Mouse (Mus musculus) spleen, postnatal 36 days (tissue): ENCODE results near the gene Dnlz.

Experiments
- DNase-seq, 2 experiments: peaks; one replicate each; pipeline ENCODE4 v3.0.0; 2022; ENCODE audit warnings: low spot score in 2 of 2, mixed read lengths in 1 of 2

Dnlz gene

DNA sequence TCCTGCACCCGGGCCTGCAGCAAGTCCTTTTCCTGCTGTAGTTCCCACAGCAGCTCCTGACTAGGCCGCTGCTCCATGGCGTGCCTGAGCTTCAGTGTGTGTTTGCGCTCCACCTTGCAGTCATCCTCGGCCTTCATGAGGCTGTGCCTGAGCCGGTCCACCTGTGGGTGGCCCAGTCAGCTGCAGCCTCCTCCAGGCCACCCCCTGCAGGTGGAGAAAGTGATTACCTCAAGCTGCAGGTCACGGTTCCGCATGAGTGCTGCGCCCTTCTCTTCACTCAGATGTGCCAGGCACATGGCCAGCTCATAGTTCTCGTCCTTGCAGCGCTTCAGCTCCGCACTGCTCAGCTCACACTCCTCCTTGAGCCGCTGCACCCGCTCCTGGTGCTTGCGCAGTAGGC lies 5.6 kb upstream of the Dnlz start:
- DNase-seq, result no peak

DNA sequence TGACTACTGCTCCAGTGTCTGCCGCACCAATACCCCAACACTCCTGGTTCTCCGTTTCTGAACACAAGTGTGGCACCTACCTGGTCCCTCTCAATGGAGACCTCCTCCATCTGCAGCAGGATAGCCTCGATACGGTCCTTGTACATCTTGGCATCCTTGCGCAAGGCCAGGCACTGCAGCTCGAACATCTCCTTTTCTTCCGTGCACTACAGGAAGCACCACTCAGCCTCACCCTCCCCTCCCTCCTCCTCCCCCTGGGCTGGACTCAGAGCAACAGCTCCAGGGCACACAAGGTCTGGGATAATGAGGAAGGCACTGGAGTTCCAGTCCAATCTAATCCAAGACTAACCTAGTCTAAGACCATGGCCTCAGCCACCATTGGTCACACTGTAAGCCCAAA lies 4.8 kb upstream of the Dnlz start:
- no peak for DNase-seq

DNA sequence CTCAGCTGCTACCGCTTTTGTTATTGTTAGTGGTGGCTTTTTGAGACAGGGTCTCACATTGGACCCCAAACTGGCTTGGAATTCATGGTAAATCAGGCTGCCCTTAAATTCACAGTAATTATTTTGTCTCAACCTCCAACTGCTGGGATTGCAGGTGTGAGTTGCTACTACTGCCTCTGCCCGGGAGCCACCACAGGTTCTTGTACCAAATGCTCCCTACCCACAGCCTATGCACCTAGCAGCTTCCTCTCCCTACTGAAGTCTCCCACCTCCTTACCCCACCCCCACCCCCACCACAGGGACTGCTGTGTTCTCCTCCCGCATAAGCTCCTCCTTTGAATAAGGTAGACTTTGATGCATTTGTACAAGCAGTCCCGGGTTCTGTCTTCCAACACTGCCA lies 4.3 kb upstream of the Dnlz start:
- no peak for DNase-seq

DNA sequence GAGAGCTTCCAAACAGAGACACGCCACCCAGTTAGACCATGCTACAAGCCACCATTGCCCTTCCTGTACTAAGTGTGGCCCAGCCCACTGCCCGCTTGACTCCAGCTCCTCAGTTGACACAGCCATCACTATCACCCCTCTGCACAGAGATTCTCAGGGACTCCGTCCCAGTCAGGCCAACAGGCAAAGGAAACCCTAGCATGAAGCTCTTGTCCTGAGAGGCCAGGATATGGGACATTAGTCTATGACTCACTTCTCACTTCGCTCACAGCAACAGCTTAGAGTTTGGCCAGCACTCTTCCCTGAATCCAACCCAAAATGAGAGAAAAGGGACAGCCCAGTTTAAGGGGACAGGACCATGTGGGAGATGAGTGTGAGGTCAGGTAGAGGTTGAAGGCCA lies 2.5 kb upstream of the Dnlz start:
- DNase-seq, result no peak

DNA sequence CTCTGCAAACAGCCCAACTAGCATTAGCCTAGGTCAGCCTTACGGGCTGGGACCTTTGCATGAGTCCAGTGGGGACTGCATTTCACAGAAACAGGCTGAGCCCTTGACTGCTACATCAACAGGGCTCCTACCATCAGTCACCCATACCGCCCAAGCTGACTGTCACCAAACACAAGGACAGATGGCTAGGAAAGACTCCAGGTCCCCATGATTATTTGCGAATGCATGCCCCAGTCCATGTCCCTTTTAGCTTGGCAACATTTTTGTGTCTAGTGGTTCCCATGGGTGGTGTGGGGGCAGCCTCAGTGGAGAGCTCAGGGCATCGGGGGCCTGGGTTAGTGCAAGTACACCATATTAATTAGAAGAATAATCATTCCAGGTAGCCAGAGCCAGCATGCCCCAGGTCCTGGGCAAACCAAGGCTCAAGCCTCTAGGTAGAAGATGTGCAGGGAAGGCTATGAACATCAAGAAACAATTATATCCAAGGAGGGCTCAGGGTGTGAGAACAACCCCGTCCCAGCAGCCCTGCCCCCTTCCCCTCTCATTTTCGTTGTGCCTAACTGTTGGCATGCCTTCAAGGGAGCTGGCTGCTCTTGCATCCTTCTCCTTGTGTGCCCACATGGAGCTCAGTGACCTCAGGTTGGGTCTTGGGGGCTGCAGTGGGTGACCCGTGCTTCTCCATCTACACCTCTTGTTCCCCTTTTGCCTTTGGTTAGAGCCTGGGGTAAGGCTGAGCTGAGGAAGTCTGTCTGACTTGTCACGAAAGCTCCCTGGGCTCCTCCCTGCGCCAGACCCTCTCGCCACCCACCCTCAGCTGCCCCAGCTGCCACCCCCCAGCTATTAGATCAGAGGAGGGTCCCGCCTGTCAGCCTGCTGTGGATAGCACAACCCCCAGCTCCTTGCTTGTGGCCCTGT lies 1.4 kb upstream of the Dnlz start:
- DNase-seq, result no peak

DNA sequence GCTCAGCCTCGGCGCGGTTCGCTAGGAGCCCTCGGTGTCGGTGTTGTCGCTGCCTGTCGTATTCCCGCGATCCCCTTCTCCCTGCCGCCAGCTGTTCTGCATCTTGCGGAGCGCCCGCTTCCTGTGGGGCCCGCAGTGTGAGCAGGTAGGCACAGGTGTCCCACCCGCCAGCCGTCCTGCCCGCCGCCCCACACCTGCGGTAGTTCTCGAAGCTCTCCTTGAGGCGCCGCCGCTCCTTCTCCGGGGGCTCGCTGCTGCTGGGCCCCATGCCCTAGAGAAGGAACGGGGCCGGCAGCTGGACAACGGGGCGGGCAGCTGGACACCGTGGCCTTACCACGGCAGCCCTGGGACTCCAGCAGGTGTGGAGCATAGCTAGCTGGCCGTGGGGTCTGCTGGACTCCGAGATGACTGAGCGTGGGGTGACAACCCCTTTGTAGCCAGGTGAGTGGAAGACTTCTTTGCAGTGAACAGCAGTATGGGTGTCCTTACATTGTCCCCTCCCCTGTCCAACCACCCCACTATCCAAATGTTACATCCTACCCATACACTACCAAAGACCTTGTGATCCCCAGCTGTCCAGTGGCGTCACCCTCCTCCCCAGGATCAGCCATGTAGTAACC lies 491 bp upstream of the Dnlz start:
- DNase-seq, result no peak

DNA sequence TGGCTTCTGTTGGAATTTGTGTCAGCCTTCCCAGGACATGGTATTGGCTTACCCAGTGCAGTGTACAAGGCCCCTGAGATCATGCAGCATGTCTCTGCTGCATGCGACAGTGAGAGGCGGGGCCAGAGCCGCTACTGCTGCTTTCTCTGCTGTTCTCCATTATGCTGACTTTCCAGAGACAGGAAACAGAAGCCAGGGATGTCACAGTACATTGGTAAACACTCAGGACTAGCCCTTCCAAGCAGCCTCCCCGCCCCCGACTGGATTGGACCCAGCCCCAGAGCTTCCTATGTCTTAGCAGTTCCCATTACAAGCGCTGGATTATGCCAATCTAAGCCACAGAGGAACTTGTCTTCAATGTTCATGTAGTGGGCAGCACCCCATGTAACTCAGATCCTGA lies 3.7 kb downstream of the Dnlz start:
- DNase-seq, result no peak

DNA sequence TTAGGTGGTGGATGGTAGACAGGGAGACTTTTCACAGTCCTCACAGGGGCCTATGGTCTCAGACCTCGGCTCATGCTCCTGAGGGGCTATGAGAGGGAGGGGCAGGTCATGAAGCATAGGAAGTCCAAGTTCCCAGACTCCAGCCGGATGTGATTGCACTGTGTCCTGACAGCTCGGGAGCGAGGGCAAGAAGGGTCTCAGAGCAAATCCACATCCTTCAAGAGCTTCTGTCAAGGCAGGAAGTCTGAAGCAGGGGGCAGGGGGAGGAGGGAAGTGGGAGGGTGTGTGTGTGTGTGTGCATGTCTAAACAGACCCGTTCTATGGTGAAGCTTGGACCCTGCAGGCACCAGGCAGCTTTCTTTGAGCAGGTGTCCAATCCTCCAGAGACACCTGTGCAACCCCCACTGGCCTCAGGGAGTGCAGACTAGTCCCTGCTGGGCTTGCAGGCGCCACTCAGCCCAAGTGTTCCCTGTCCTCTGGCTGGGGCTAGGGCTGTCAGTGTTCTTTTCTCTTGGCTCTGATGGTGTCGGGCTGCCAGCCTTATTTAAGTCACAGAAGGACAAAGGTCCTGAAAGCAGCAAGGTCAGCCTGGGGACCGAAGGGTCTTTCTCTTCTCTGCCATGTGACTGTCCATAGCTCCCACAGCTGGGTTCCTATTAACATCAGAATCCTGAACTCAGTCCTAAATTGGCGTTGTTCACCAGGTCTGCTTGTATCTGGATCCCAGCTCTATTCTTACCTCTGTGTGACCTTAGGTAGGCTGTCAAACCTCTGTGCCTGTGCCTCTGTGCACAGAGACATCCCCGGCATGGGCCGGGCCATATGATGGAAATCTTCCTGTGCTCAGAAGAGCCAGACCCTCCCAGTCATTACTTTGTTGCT lies 9.1 kb downstream of the Dnlz start:
- DNase-seq, result no peak

DNA sequence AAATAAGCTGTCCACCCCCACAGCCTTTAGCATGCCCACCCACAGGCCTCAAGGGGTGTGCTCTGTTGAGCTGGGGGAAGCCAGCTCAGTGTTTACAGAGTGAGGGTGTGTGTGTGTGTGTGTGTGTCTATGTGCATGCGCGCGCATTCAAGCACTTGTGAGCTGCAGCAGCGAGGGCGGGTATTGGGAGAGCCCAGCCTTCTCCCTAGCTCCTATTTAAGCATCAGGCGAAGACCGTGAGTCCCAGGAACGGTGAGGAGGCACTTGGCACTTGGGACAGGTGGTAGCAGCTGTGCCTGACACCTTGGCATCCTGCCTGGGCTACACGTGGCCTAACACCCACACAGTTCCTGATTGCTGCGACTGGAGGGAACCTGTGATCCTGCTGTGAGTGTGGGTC lies 9.9 kb downstream of the Dnlz start:
- DNase-seq, result no peak

DNA sequence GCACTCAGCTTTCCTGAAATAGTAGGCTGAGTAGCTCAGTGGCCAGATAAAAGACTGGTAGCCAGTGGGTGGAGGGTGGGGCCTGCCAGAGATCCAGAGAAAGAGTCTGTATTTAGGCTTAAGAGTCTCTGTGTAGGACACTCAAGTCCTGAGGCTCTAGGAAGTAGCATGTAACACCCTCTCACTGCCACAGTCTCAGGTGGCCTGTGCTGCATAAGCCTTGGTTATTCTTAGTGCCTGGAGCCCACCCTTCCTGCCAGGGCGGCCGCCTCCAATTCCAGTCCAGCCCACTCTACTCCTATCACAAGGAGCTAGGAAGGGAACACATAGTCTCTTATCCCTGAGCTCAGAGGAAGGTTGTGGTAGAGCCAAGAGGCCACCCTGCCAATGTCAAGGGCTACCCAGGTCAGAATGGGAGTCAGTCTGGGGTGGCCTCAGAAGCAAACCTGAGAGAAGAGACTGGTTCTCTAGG lies 10.4 kb downstream of the Dnlz start:
- DNase-seq, result no peak

DNA sequence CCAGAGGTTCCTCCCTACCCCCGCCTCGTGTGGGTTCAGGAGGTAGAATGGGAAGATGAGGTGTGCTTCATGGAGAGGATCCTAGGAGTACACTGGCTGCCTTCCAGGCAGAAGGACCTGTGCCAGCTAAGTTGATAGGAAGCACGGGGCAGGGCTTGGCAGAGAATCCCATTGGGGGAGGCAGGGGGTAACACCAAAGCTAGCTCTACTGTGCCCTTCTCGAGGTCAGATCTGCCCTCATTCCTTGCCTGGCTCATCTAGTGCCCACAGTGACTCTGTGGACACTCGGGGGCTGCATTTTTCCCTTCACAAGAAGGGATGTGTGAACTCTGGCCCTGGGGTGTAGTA lies 12.7 kb downstream of the Dnlz start:
- no peak for DNase-seq

DNA sequence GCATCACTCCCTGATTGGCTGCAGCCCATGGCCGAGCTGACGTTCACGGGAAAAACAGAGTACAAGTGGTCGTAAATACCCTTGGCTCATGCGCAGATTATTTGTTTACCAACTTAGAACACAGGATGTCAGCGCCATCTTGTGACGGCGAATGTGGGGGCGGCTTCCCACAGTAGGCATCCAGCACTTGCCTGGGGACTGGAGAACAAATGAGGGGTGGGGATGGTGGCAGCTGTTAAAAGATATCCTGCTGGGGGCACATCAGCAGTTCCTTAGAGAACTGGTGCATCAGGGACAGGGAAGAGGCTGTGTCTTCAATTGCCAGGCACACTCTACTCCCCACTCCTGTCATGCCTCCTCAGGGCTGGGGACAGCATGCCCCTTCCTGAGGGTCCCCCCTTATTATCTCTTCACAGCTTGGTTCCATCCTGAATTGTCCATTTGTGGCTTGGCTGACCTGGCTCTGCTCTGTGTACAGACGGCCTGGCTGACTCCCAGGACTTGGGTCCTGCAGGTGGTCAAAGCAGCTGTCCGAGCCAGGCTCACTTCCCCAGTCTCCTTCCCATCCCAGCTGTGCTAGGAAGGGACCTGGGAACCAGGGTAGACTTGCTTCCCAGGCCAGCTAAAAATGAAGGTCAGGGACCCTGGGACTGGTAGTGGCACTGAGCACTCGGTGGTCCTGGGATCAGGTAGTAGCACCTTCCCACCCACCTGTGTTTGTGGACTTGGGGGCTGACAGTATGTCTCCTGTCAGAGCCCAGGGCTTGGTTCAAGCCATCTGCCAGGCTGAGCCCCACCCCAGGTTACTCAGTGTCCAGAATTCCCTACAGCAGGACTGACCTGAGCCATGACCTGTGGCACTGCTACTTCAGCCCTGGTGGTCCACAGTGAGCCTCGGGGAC lies 13.4 kb downstream of the Dnlz start:
- no peak for DNase-seq

DNA sequence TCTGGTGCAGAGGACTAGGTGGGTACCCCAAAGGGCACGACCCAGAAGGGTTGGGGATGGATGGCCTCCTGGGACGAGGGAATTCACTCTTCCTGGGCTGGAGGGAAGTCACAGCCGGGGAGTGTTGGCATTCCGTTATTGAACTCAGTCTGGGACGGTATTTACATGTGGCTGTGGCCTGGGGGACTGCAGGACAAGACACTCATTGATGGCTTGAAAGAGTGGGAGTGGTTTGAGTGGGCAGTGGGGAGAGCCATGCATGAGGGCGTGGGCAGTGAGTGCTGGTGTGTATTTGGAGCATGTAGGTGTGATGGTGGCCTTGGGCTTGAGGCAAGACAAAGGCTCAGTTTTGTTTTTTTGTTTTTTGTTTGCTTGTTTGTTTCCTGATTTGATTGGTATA lies 21.2 kb downstream of the Dnlz start:
- DNase-seq, result no peak

DNA sequence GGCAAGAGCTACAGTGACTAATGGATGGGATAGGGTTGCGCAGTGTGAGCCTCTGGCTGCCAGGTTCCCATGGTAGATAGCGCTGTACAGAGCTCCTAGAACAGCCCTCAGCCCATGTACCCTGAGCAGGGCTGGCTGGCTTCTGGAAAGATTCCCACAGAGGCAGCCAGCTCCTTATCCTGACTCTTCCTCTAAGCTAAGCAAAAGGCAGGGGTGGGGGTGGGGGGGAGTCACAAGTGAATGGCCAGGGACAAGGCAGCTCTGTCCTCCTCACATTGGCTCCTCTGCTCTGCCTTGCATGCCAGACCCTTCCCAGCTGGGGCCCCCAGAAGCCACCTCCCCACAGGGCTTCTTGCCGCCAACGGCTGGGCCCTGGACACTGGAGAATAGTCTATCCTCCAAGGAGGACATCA lies 21.8 kb downstream of the Dnlz start:
- no peak for DNase-seq

DNA sequence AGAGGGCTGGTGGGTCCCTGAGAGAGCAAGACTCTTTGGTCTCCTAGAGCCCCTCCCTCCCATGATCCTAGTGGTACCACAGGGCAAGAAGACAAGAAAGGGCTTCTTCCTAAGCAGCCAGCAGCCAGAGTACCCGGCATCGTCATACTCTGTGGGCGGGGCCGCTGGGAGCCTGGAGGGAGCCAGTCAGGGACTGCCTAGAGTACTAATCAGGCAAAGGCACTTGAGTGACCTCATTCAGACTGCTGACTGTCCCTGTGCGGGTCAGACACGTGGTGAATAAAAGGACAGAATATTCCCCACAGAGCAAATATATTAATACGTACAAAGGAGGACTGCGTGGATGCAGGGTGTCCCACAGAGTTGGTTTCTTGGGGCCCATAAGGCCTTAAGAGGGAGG lies 22.5 kb downstream of the Dnlz start:
- no peak for DNase-seq

DNA sequence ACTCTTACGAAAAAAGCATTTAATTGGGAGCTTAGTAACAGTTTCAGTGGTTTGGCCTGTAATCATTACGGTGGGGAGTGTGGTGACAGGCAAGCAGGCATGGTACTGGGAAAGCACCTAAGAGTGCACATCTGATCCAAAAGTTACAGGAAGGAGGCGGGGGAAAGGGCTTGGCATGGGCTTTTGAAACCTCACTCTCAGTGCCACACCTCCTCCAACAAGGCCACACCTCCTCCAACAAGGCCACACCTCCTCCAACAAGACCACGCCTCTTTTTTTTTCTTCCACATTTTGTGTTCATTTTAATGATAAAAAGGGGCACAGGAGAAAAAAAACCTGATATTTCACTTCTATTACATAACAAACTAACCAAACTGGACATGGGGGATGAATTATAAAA lies 24.1 kb downstream of the Dnlz start:
- no peak for DNase-seq

DNA sequence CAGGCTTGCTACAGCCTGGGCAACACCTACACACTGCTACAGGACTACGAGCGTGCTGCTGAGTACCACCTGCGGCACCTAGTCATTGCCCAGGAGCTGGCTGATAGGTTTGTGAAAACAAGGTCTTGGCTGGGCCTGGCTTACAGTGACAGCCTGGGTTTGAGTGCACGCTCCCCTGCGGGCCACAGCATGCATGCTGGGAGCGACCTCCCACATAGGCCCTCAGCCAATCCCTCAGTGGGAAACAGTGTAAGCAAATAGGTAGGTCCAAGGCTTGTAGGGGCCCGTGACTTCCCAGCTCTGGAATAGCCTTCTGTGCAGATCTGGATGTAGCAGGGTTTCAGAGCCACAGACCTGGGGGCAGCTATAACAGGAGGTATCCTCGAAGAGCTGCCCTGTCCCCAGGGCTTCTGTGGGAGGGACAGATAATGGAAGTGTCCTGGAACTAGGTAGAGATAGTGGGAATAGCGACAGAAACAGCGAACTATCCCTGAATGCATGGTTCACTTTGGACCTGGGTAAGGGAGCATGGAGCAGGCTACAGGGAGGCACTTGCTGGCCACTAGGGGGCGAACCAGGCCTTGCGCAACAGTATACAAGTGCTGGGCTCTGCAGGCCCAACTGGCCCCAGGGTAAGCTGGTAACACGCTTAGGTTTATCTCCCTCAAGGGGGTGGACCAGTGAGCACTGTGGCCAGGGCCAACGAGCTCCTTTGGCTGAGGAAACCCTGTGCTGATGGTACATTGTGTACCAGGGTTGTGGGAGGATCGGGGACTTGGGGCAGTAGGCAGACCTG lies 26.3 kb downstream of the Dnlz start:
- DNase-seq, result peak; percentile 27 to 37

DNA sequence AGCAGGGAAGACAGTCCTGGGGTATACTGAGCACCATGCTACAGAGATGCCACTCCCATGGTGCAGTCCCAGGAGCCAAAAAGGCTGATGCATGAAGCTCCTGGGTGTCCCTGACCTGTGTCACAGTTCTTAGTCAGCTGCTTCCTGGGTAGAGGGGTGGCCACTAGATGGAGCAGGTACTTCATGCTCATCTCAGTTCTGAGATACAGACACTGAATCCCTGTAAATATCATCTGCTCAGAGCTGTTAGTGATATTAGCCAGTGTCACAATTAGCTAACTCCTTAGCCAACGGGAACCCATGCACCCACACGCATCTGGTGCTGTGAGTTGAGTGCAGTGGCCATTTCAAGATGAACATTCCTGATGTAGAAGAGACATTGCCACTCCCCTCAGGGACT lies 27.0 kb downstream of the Dnlz start:
- no peak for DNase-seq

DNA sequence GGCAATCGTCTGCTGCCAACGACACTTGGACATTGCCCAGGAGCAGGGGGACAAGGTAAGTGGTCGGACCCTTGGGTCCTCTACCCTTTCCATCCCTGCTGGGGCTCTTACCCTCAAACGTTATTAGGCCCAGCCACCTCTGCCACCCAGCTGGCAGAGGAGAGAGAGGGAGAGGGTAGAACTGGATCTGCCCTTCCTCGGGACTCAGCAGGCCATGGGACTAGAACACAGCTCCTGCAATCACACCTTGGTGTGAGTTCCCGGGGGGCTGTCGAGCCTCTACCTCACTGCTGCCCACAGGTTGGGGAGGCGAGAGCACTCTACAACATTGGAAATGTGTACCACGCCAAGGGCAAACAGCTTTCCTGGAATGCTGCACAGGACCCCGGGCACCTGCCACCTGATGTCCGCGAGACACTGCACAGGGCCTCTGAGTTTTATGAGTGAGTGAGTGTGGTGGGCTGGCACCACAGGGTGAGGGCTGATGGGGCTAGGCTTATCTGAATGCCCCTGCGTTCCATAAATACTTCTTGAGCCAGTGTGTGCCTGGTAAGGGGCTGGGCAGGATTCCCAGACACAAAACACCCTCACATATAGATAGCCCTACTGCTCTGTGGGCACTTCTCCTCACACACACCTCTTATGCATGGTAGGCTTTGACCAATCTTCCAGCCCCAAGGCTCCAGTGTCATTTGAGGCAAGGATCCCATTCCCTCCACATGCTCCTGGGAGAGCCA lies 28.2 kb downstream of the Dnlz start:
- DNase-seq, result no peak
